Mouse (Mus musculus) adrenal gland, adult 18-20 months (tissue): Measurements from ENCODE around the gene Itga6. TPM values are rescaled to one million over a fixed set of nuclear protein-coding genes. Genes with fewer than 3 reads are reported as not detected.
"Not testable (repeated sequence)": the region's sequence is repeated elsewhere in the genome, so short reads cannot be mapped to it uniquely, and the experiment has no call there.

ENCODE experiments used
- DNase-seq, 2 experiments: peaks; one replicate each; pipeline ENCODE4 v3.0.0; 2021 to 2022; ENCODE audit warnings: low spot score in 2 of 2
- total RNA-seq, 2 experiments: library from RNA; stranded (reverse); gene quantifications; 1 replicate in 1 of 2; 2 replicates in 1 of 2; pipeline ENCODE4 v1.2.3; 2021

The Itga6 gene
- total RNA-seq, 2 experiments from 2014 or later = 104 to 133 TPM

- no peak for DNase-seq
These were observed 137.7 kb downstream of the Itga6 start for GRCm38 (mm10) chr2:71882914-71883651.

GRCm38 (mm10) chr2:71887269-71887668, 141.9 kb downstream of the Itga6 start:
- no peak for DNase-seq

DNA sequence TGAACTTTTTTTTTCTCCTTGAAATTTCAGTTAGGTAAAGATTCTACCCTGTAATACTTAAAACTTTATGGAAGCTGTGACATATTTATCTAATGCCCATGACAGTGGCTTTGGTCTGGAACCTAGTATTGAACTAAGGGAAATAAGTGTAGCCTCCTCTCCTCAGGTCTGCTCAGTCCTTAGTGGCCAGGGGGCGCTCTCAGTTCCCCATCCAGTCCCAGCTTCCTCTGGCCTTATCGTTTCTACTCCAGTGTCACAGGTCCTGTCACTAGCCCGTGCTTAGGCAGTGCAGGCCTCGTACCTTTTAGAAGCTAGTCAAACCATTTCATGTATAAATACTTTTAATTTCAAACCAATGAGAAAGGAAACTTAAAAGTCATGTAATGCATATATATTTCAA, 143.0 kb downstream of the Itga6 start:
- no peak for DNase-seq

- no peak for DNase-seq
These were observed 146.1 kb downstream of the Itga6 start for GRCm38 (mm10) chr2:71891536-71891935.

GRCm38 (mm10) chr2:71892741-71893349, 147.4 kb downstream of the Itga6 start:
- DNase-seq = no peak

DNA sequence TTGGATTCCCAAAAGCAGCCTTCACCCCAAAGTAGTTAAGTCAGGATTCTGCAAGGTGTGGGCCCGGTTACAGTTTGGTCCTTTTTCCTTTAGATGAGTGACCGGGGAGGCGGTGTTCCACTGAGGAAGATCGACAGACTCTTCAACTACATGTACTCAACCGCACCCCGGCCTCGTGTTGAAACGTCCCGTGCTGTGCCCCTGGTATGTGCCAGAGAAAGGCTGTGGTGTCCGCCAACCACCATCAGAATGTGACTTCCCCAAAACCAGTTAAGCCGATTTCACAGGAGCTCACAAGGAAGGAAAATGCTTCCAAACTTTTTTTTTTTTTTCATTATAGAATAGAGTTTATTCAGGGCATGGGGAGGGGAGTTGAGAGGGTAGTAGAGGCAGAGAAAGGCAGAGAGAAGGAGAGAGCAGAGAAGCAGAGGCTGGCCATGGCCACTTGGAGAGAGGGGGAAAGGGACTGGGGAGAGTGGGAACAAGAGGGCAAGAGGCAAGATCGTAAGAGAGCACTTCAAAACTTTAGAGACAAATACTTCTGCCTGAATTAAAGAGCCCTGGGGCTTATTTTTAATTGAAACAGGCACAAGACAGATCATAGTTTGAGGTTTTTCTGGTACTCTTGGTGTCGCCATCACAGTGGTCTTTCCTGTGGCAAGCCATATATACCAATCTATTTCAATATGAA, 150.3 kb downstream of the Itga6 start:
- no peak for DNase-seq

- no peak for DNase-seq
These were observed 152.0 kb downstream of the Itga6 start for GRCm38 (mm10) chr2:71897420-71897819.

- DNase-seq = peak; percentile 26 to 28
These were observed 153.0 kb downstream of the Itga6 start for GRCm38 (mm10) chr2:71898335-71898856.

- DNase-seq = no peak
These were observed 154.5 kb downstream of the Itga6 start for GRCm38 (mm10) chr2:71899886-71900285.

DNA sequence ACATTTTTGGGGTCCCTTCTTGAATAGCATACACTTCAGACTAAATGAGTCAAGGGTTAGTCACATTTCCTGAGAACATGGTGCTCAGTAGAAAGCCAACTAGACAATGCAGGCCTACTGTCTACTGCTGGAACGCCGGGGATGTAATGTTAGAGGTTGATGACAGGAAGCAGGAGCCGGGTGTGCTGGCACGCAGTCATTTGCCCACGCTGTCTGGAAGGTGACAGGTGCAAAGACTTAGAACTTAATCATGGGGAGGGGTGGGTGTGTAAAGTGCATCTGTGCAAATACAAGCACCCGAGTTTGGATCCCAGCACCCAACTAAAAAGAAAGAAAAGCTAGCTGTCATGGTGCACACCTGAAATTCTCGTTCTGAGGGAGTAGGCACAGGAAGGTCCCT, 159.7 kb downstream of the Itga6 start:
- DNase-seq = no peak

- not testable (repeated sequence) for DNase-seq
These were observed 160.9 kb downstream of the Itga6 start for GRCm38 (mm10) chr2:71906356-71906755.

Other genes with a start within 250 kb of the Itga6 start
- gene Dlx1, start 217.5 kb upstream of the Itga6 start, total RNA-seq = under 1 TPM; 0.17 to 0.29 TPM
- gene Dlx2, start 198.9 kb upstream of the Itga6 start, total RNA-seq = under 1 TPM; 0.50 to 0.54 TPM
- 10 to 100 TPM; 44.2 to 59.8 TPM for gene Pdk1, start 127.6 kb downstream of the Itga6 start, total RNA-seq
- gene Rapgef4, start 235.6 kb downstream of the Itga6 start, total RNA-seq = 100 to 1,000 TPM in 1 of 2 experiments, 10 to 100 TPM in 1; 43.3 to 279 TPM